Mouse (Mus musculus) liver, embryonic 11.5 days (tissue): ENCODE results near the gene Ndufb4. TPM values are rescaled to one million over a fixed set of nuclear protein-coding genes. Genes with fewer than 3 reads are reported as not detected.

ENCODE experiments used
- ATAC-seq: fragments of 200-750 bp; cut with Nextera tagmentation; replicated peaks from 2 replicates; pipeline ENCODE4 v1.8.0; 2017; ENCODE audit warnings: moderate number of reproducible peaks, mild to moderate bottlenecking, moderate TSS enrichment, moderate library complexity; ENCODE audit not compliant: low FRiP score
- DNase-seq: peaks from one replicate; pipeline ENCODE4 v3.0.0-alpha.2; 2017; ENCODE audit warnings: low spot score
- H3K27ac ChIP-seq: fragments of 300-500 bp; sonication (generic); 2 replicates; pipeline ENCODE4 v1.5.1; 2014; ENCODE audit warnings: mild to moderate bottlenecking, low read depth, low read length, control low read depth
- H3K27me3 ChIP-seq: fragments of 300-500 bp; sonication (generic); replicated peaks from 2 replicates; pipeline ENCODE4 v1.6.1; 2014; ENCODE audit warnings: low read length, mixed read lengths; ENCODE audit not compliant: control insufficient read depth, insufficient read depth
- H3K36me3 ChIP-seq: fragments of 300-500 bp; sonication (generic); 2 replicates; pipeline ENCODE4 v1.6.1; 2014; ENCODE audit warnings: mild to moderate bottlenecking, low read length, moderate library complexity, mixed read lengths; ENCODE audit not compliant: control insufficient read depth, insufficient read depth
- H3K4me1 ChIP-seq: fragments of 300-500 bp; sonication (generic); replicated peaks from 2 replicates; pipeline ENCODE4 v1.6.1; 2014; ENCODE audit warnings: low read length, mixed read lengths; ENCODE audit not compliant: control insufficient read depth, insufficient read depth
- H3K4me2 ChIP-seq: fragments of 300-500 bp; sonication (generic); 2 replicates; pipeline ENCODE4 v1.6.1; 2014; ENCODE audit warnings: mild to moderate bottlenecking, control low read depth, moderate library complexity
- H3K4me3 ChIP-seq: fragments of 300-500 bp; sonication (generic); 2 replicates; pipeline ENCODE4 v1.5.1; 2014; ENCODE audit warnings: low read depth, low read length, control low read depth
- H3K9ac ChIP-seq: fragments of 300-500 bp; sonication (generic); 2 replicates; pipeline ENCODE4 v1.6.1; 2014; ENCODE audit warnings: low read depth, low read length, control low read depth
- H3K9me3 ChIP-seq: fragments of 300-500 bp; sonication (generic); 2 replicates; pipeline ENCODE4 v1.6.1; 2016; ENCODE audit warnings: low read length, inconsistent platforms, mixed read lengths; ENCODE audit not compliant: control insufficient read depth
- WGBS: fragments of 180-500 bp; shearing (Covaris S2); extraction: QIAGEN DNeasy Blood & Tissue Kit; methylation state at CpG from one replicate; pipeline ENCODE4 v1.1.7; 2014; 5-methylcytosine and 5-hydroxymethylcytosine counted together
- polyA plus RNA-seq: library from polyadenylated mRNA; unstranded; fragments of >200 nt; fragmentation: Nextera tagmentation; extraction: Ambion mirVana; gene quantifications from 2 replicates; pipeline ENCODE4 v1.2.1, GENCODE M21; 2014

Gene Ndufb4
- polyA plus RNA-seq, 1 experiment from 2014 or later, result 72.2 TPM

- no peaks in the 10 kb centered on the region for H3K27me3 ChIP-seq
- H3K36me3 ChIP-seq, result no peaks in the 10 kb centered on the region
- no peaks in the 10 kb centered on the region for H3K9me3 ChIP-seq
- 90% methylated on average over 7 of the region's 7 CpGs for WGBS
- no peaks in the 10 kb centered on the region for H3K4me1 ChIP-seq
- ATAC-seq, result no peak
- no peak overlapping the region for H3K27ac ChIP-seq
- H3K4me2 ChIP-seq, result no peak overlapping the region
- no peak overlapping the region for H3K4me3 ChIP-seq
- DNase-seq, result no peak
- H3K9ac ChIP-seq, result no peak overlapping the region
Observed at GRCm38 (mm10) chr16:37598463-37598862, 55.8 kb downstream of the Ndufb4 start.

- Histone ChIP-seq H3K4me3 (no peak overlapping the region), H3K27me3 (no peaks in the 10 kb centered on the region), H3K4me1 (no peaks in the 10 kb centered on the region), H3K27ac (no peak overlapping the region), H3K9ac (no peak overlapping the region), H3K36me3 (no peaks in the 10 kb centered on the region), H3K9me3 (no peaks in the 10 kb centered on the region), H3K4me2 (no peak overlapping the region)
- WGBS, result 56% methylated on average over 5 of the region's 5 CpGs
- ATAC-seq (no peak), DNase-seq (no peak)
Observed at GRCm38 (mm10) chr16:37597412-37597811, 56.8 kb downstream of the Ndufb4 start.

Other genes with a start within 250 kb of the Ndufb4 start
- gene Gtf2e1, start 114.7 kb downstream of the Ndufb4 start, polyA plus RNA-seq, result 29.2 and 34.0 TPM in 2 replicates
- 29.6 and 33.5 TPM in 2 replicates for gene Rabl3, start 114.6 kb downstream of the Ndufb4 start, polyA plus RNA-seq
- 13.6 and 13.7 TPM in 2 replicates for gene Hgd, start 74.3 kb downstream of the Ndufb4 start, polyA plus RNA-seq
- 107 and 118 TPM in 2 replicates for gene Fstl1, start 122.4 kb upstream of the Ndufb4 start, polyA plus RNA-seq
- gene Gm36028, start 206.7 kb upstream of the Ndufb4 start, polyA plus RNA-seq, result 0.36 TPM in 1 of 2 replicates, not detected in the other
- gene Lrrc58, start 213.9 kb upstream of the Ndufb4 start, polyA plus RNA-seq, result 35.9 and 36.2 TPM in 2 replicates